Mouse (Mus musculus): ENCODE data around the gene Pdpr.

GRCm38 (mm10) chr8:111075926-111076325 lies 18.5 kb upstream of the Pdpr start:
- no peak for TF ChIP-seq CTCF (IDR thresholded peaks at IDR 0.05; ENCODE audit: low read depth)
- TF ChIP-seq EP300 (IDR thresholded peaks at IDR 0.05; ENCODE audit: low read depth): no peak

Measured in liver, postnatal 0 days (tissue).